Mouse (Mus musculus) kidney, postnatal 25 days (tissue): ENCODE measurements around the gene 6330403K07Rik.

ENCODE experiments used
- DNase-seq, 2 experiments: peaks; one replicate each; pipeline ENCODE4 v3.0.0; 2021; ENCODE audit warnings: mixed read lengths in 2 of 2

Gene 6330403K07Rik

GRCm38 (mm10) chr11:70982030-70982429 lies 51.3 kb downstream of the 6330403K07Rik start:
- no peak for DNase-seq
